Comparison of ENCODE assay signal across 17 mouse cellular contexts in the genomic region with DNA sequence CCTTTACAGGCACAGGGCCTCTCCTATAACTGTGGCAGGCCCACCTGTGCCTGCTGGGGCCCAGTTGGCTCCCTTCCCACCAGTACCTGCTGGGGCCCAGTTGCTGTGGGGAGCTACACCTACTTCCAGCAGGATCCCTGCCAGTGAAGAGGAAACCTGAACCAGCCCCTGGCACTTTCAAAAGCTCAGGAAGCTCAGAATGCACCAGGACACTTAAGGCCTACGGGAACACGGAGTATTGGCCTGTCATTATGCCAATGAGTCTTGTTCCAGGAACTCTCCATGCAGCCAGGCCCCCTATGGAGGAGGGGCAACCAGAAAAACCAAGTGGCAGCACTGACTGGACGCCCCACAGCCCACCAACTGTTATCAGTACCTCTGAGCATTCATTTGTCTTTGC.
DNase-seq lines count a peak whose midpoint lies in the region; ATAC-seq and TF ChIP-seq lines count a peak whose summit lies in the region.
"Had no signal": no experiment of that assay in that cellular context is flagged by ENCODE, and none has a peak within 500 bp of the region (broad histone marks: within the 10 kb centered on the region; RNA-seq: fewer than 3 reads in every experiment).

No protein-coding gene starts in this region.

- peaks cover 17% of the 10 kb centered on the region for H3K36me3 ChIP-seq in intestine, embryonic 15.5 days
- H3K36me3 ChIP-seq in intestine, postnatal 0 days (ENCODE audit: control insufficient read depth, insufficient read depth): peaks cover 47% of the 10 kb centered on the region
- H3K36me3 ChIP-seq in hindbrain, embryonic 16.5 days (ENCODE audit: control insufficient read depth, insufficient read depth, low read length): no peaks in the 10 kb centered on the region
- H3K36me3 ChIP-seq: midbrain, embryonic 12.5 days had no signal

- peaks cover 19% of the 10 kb centered on the region for H3K4me1 ChIP-seq in intestine, embryonic 15.5 days (replicated peaks)
- H3K4me1 ChIP-seq in intestine, postnatal 0 days (replicated peaks; ENCODE audit: control insufficient read depth, insufficient read depth, low read length): 0 out of 2 replicates have a peak, but pooled peaks cover 2% of the 10 kb centered on the region
- peaks cover 11% of the 10 kb centered on the region; the same call in 1 of the 2 replicates for H3K4me1 ChIP-seq in hindbrain, embryonic 16.5 days (ENCODE audit: control insufficient read depth, insufficient read depth, low read depth, low read length)
- H3K4me1 ChIP-seq: midbrain, embryonic 12.5 days had no signal

- no peaks in the 10 kb centered on the region for H3K9me3 ChIP-seq in intestine, embryonic 15.5 days
- no peaks in the 10 kb centered on the region for H3K9me3 ChIP-seq in intestine, postnatal 0 days (ENCODE audit: control insufficient read depth)
- no peaks in the 10 kb centered on the region for H3K9me3 ChIP-seq in hindbrain, embryonic 16.5 days (ENCODE audit: control insufficient read depth, low read length)
- H3K9me3 ChIP-seq: hindbrain, embryonic 10.5 days; midbrain, embryonic 12.5 days had no signal

- no peak overlapping the region for H3K4me2 ChIP-seq in intestine, embryonic 15.5 days (replicated peaks)
- no peak overlapping the region for H3K4me2 ChIP-seq in intestine, postnatal 0 days (replicated peaks; ENCODE audit: low read depth)
- H3K4me2 ChIP-seq in hindbrain, embryonic 16.5 days (ENCODE audit: low read length): no peak overlapping the region
- H3K4me2 ChIP-seq: midbrain, embryonic 12.5 days had no signal

- ATAC-seq in intestine, embryonic 15.5 days: no peak
- ATAC-seq in intestine, postnatal 0 days: no peak
- ATAC-seq in hindbrain, embryonic 16.5 days: no peak
- ATAC-seq: inflammation-experienced regulatory T-cells, adult 6 months had no signal

- H3K9ac ChIP-seq in intestine, embryonic 15.5 days: no peak overlapping the region
- no peak overlapping the region for H3K9ac ChIP-seq in intestine, postnatal 0 days (ENCODE audit: low read depth, low read length)
- no peak overlapping the region for H3K9ac ChIP-seq in hindbrain, embryonic 16.5 days (ENCODE audit: low read depth, low read length)
- H3K9ac ChIP-seq: midbrain, embryonic 12.5 days had no signal

- DNase-seq in gastrocnemius, adult 8-10 months (ENCODE audit: low spot score in 2 of 2): peak; percentile 47 to 50
- no peak for DNase-seq in gastrocnemius, postnatal 4 days (ENCODE audit: low spot score in 2 of 2)
- peak; percentile 61 for DNase-seq in fat pad, adult 2 months (ENCODE audit: extremely low read depth, low read depth, low spot score)
- DNase-seq in lung, postnatal 10 days: peak; percentile 38
- no peak for DNase-seq in ovary, adult 18-20 months (ENCODE audit: low spot score)
- DNase-seq: liver; thymus, adult 18-20 months had no signal

- no peak overlapping the region for H3K4me3 ChIP-seq in intestine, embryonic 15.5 days (replicated peaks)
- H3K4me3 ChIP-seq in intestine, postnatal 0 days (ENCODE audit: low read depth, low read length): no peak overlapping the region
- no peak overlapping the region for H3K4me3 ChIP-seq in hindbrain, embryonic 16.5 days (ENCODE audit: low read length)
- H3K4me3 ChIP-seq: hindbrain, embryonic 10.5 days; layer of hippocampus, adult 2 months; left cerebral cortex, adult 2 months; midbrain, embryonic 12.5 days had no signal

- no peak for TF ChIP-seq CTCF in intestine, postnatal 0 days (IDR thresholded peaks at IDR 0.05; ENCODE audit: low read depth)

- WGBS in intestine, embryonic 15.5 days: 66% methylated on average over 3 of the region's 3 CpGs
- 41% methylated on average over 3 of the region's 3 CpGs for WGBS in intestine, postnatal 0 days
- WGBS in hindbrain, embryonic 16.5 days: 57% methylated on average over 3 of the region's 3 CpGs

- no peaks in the 10 kb centered on the region for H3K27me3 ChIP-seq in intestine, embryonic 15.5 days (replicated peaks)
- H3K27me3 ChIP-seq in intestine, postnatal 0 days (replicated peaks; ENCODE audit: control insufficient read depth, insufficient read depth, low read length): no peaks in the 10 kb centered on the region
- no peaks in the 10 kb centered on the region for H3K27me3 ChIP-seq in hindbrain, embryonic 16.5 days (replicated peaks; ENCODE audit: control insufficient read depth, insufficient read depth, low read length)
- H3K27me3 ChIP-seq: midbrain, embryonic 12.5 days had no signal

- H3K27ac ChIP-seq in intestine, embryonic 15.5 days: peak overlapping the region; percentile 38; the same call in 1 of the 2 replicates
- no peak overlapping the region for H3K27ac ChIP-seq in intestine, postnatal 0 days (ENCODE audit: low read depth, low read length)
- H3K27ac ChIP-seq in hindbrain, embryonic 16.5 days (ENCODE audit: low read depth, low read length): no peak overlapping the region
- H3K27ac ChIP-seq: hindbrain, embryonic 10.5 days; kidney, postnatal 0 days; layer of hippocampus, adult 2 months; left cerebral cortex, adult 2 months; macrophage; midbrain, embryonic 12.5 days had no signal

Comparison
In these comparisons a context has a peak if more than half of its experiments do, and no peak if none do; other contexts are left out.
1. DNase-seq: peak in gastrocnemius, adult 8-10 months (2 of 2), fat pad, adult 2 months (single experiment) and lung, postnatal 10 days (single experiment); none in gastrocnemius, postnatal 4 days (0 of 2) and ovary, adult 18-20 months (single experiment).